Mouse (Mus musculus) Patski (cell line): ENCODE measurements around the gene Grcc10. TPM values are rescaled to one million over a fixed set of nuclear protein-coding genes. Genes with fewer than 3 reads are reported as not detected.

Experiments
- ATAC-seq: fragments of 100-300 bp; one replicate; pipeline ENCODE4 v1.8.0; 2021
- CTCF ChIA-PET: fragments of 350-600 bp; sonication (Branson Sonifier 250); formaldehyde crosslinking; loops from one replicate; lab custom pipeline; 2022; ENCODE audit warnings: inconsistent platforms; lab: Charles Lee
- POLR2A ChIA-PET: fragments of 350-600 bp; sonication (Branson Sonifier 250); formaldehyde crosslinking; loops from one replicate; lab custom pipeline; 2022; ENCODE audit warnings: antibody characterized with exemption, inconsistent platforms; lab: Charles Lee
- DNase-seq: peaks from one replicate; pipeline ENCODE4 v3.0.0-alpha.2; 2011; ENCODE audit warnings: low read depth, low spot score
- H3K27me3 ChIP-seq: fragments of 371-371 bp; one replicate; pipeline ENCODE4 v1.5.1; 2021
- CTCF ChIP-seq: fragments of 100-300 bp; IDR thresholded peaks from one replicate; pipeline ENCODE4 v1.5.1; 2021
- in situ Hi-C: fragments of 300-500 bp; cut with MboI; formaldehyde crosslinking; loops from 3 replicates; pipeline ENCODE4 v1.11.1; 2018; ENCODE audit warnings: low pct_unique_long_range_greater_than_20kb, mixed read lengths
- polyA plus RNA-seq: library from polyadenylated mRNA; unstranded; gene quantifications from one replicate; pipeline ENCODE4 v1.2.3, GENCODE M21; 2021

Gene Grcc10
- polyA plus RNA-seq, 1 experiment from 2014 or later: 270 TPM

- no peaks in the 10 kb centered on the region for H3K27me3 ChIP-seq
- in situ Hi-C loops: no loop called here
- ATAC-seq (no peak), DNase-seq (no peak)
- ChIA-PET CTCF (interaction anchor here (1.0 to 2.1 kb wide), 4 partner anchors 7 to 58 kb away, joined by 3 to 6 read pairs (median 4); no protein-coding TSS in a partner anchor), POLR2A (interaction anchor here (2.1 kb wide), 1 partner anchor 17 kb away, joined by 6 read pairs; no protein-coding TSS in a partner anchor)
- no peak for TF ChIP-seq CTCF
Observed at GRCm38 (mm10) chr6:124698751-124699150, 42.4 kb downstream of the Grcc10 start.

DNA sequence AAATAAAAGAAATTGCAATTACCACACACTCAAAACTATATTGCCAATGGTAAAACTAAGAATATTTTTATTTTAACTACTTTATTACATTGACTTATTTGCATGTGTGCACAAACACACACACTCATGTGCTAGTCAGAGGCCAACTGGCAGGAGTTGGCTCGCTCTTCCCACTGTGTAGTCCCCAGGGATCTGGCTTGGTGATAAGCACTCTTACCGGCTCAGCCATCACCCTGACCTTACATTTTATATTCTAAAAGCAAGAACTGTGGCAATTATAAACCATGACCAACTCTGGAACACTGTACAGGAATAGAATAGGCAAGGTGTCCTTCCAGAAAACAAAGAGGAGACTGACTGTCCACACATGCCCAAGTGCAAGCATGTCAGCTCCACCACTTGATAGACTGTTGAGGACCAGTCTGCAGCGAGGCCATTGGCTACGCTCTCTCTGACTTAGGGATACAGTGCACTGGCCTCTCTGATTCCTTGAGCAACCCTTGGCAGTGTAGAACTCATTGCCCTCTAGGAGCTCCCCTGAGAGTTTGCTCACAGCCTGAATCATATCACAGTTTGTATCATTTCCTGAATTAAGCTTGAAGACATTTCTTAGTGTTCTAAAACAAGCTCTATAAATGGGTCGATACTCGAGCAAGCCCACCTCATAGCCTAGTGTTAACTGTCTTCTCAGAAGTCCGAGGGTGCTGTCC, 44.6 kb downstream of the Grcc10 start:
- ChIA-PET CTCF (interaction anchor here (0.9 kb wide), 1 partner anchor 9 kb away, joined by 4 read pairs; no protein-coding TSS in a partner anchor), POLR2A (no interaction called here)
- no peaks in the 10 kb centered on the region for H3K27me3 ChIP-seq
- no peak for ATAC-seq
- no peak for TF ChIP-seq CTCF
- in situ Hi-C loops: no loop called here
- no peak for DNase-seq

DNA sequence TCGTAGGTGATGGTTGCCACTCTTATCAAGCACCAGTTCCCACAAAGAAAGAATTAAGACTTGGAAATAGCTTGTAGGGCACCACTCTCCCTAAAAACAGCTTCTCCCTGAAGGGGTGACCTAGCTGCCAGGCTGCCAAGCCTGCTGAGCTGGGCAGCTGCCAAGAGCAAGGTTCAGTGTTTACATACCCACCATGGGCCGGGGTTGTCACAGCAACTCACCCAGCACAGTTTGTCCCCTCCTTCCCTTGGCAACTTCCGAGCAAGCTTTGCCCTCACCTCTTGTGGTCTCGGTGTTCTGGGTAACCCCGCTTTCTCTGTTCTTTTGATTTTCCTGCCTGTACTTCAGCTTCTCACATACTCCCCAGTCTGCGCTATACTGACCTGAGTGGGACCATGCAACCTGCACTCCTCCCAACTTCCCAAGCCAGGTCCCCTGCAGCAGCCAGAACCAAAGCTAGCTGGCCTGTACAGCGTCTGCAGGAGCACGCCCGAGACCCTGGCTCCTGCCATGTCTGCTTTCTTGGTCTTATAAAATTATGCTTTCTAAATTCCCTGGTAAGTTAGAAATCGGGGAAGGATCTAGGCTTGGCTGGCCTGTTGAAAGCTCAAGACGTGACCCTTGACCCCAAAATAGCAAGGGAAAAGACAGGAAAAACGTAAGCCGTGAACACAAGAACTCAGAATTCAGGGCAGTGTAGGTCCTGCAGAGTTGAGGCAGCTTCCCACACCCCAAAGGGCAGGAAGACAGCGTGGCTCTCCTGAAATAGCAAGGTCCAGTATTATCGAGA, 46.8 kb downstream of the Grcc10 start:
- ATAC-seq: peak; percentile 80
- in situ Hi-C loops: no loop called here
- ChIA-PET CTCF (interaction anchor here (0.8 to 4.5 kb wide), 13 partner anchors 8 to 65 kb away, joined by 3 to 32 read pairs (median 3); partner anchors contain the start of genes Emg1, Lpcat3 and Phb2), POLR2A (interaction anchor here (0.6 to 1.6 kb wide), 6 partner anchors 10 to 118 kb away, joined by 3 to 7 read pairs (median 6); no protein-coding TSS in a partner anchor)
- peak; percentile 81 for DNase-seq
- no peak for TF ChIP-seq CTCF
- no peaks in the 10 kb centered on the region for H3K27me3 ChIP-seq

DNA sequence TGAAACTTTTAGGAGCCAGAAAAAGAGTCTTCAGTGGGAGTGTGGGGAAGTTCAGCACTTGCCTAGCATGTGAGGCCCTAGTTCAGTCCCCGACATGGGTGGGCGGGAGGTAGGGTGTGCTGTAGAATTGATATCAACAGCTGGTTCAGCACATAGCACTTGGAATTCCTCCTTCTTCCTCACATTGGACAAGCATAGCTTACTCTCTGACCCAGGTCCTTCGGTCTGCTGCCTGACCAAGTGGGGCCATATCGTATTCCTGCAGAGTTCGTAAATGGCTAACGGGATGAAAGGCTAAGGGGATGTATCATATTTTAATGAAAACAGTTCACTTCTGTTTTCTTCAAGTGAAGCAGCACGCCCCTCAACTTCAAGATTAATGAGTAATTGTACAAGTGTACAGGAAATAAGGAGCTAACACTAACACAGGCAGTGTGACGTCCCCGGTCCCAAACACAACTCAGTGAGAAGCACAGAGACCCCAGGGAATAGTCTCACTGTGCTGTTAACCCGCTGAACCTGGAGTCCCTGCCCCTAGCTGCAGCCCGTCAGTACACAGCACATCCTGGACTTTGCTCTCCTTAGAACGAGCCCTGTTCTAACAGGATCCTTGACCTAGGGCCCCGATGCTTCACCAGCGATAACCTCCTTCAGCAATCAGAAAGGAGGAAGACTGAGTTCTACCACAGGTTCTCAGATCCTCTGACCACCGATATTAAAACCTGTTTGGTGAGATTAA, 47.8 kb downstream of the Grcc10 start:
- H3K27me3 ChIP-seq: no peaks in the 10 kb centered on the region
- ATAC-seq (no peak), DNase-seq (no peak)
- ChIA-PET CTCF (interaction anchor here (0.8 to 4.5 kb wide), 10 partner anchors 9 to 66 kb away, joined by 3 to 32 read pairs (median 4); partner anchors contain the start of gene Lpcat3), POLR2A (interaction anchor here (0.8 to 1.6 kb wide), 5 partner anchors 9 to 113 kb away, joined by 3 to 7 read pairs (median 6); no protein-coding TSS in a partner anchor)
- TF ChIP-seq CTCF: no peak
- in situ Hi-C loops: no loop called here

GRCm38 (mm10) chr6:124690517-124690916, 50.7 kb downstream of the Grcc10 start:
- no peak for ATAC-seq
- CTCF ChIA-PET: interaction anchor here (1.9 kb wide), 1 partner anchor 9 kb away, joined by 6 read pairs; no protein-coding TSS in a partner anchor
- in situ Hi-C loops: no loop called here
- DNase-seq: no peak
- POLR2A ChIA-PET: interaction anchor here (0.7 kb wide), 1 partner anchor 33 kb away, joined by 3 read pairs; no protein-coding TSS in a partner anchor
- H3K27me3 ChIP-seq: no peaks in the 10 kb centered on the region
- no peak for TF ChIP-seq CTCF

Other genes with a start within 250 kb of the Grcc10 start
- gene C1rl, start 248.3 kb downstream of the Grcc10 start, polyA plus RNA-seq: 20.3 TPM
- gene C1ra, start 229.0 kb downstream of the Grcc10 start, polyA plus RNA-seq: 59.0 TPM
- 60.3 TPM for gene C1s1, start 199.0 kb downstream of the Grcc10 start, polyA plus RNA-seq
- 7.9 TPM for gene C1rb, start 171.1 kb downstream of the Grcc10 start, polyA plus RNA-seq
- 6.1 TPM for gene C1s2, start 105.3 kb downstream of the Grcc10 start, polyA plus RNA-seq
- 107 TPM for gene Lpcat3, start 78.3 kb downstream of the Grcc10 start, polyA plus RNA-seq
- gene Emg1, start 29.2 kb downstream of the Grcc10 start, polyA plus RNA-seq: 100 TPM
- 275 TPM for gene Phb2, start 29.0 kb downstream of the Grcc10 start, polyA plus RNA-seq
- gene Ptpn6, start 2.7 kb downstream of the Grcc10 start, polyA plus RNA-seq: 1.5 TPM
- gene Gm45234, start 14.6 kb upstream of the Grcc10 start, polyA plus RNA-seq: 0.82 TPM
- 100.0 TPM for gene Atn1, start 15.2 kb upstream of the Grcc10 start, polyA plus RNA-seq
- gene Eno2, start 28.3 kb upstream of the Grcc10 start, polyA plus RNA-seq: 25.8 TPM
- not detected for gene Lrrc23, start 38.4 kb upstream of the Grcc10 start, polyA plus RNA-seq
- gene Spsb2, start 67.3 kb upstream of the Grcc10 start, polyA plus RNA-seq: 23.6 TPM
- gene Tpi1, start 72.9 kb upstream of the Grcc10 start, polyA plus RNA-seq: 1,211 TPM
- gene Usp5, start 88.1 kb upstream of the Grcc10 start, polyA plus RNA-seq: 130 TPM
- gene Cdca3, start 88.2 kb upstream of the Grcc10 start, polyA plus RNA-seq: 66.3 TPM
- 0.09 TPM for gene Gnb3, start 98.9 kb upstream of the Grcc10 start, polyA plus RNA-seq
- gene P3h3, start 116.4 kb upstream of the Grcc10 start, polyA plus RNA-seq: 15.1 TPM
- gene Gpr162, start 122.6 kb upstream of the Grcc10 start, polyA plus RNA-seq: 10.3 TPM
- not detected for gene Cd4, start 146.8 kb upstream of the Grcc10 start, polyA plus RNA-seq
- gene Lag3, start 170.3 kb upstream of the Grcc10 start, polyA plus RNA-seq: 0.49 TPM
- gene Ptms, start 178.7 kb upstream of the Grcc10 start, polyA plus RNA-seq: 850 TPM
- 442 TPM for gene Mlf2, start 190.0 kb upstream of the Grcc10 start, polyA plus RNA-seq
- 153 TPM for gene Cops7a, start 224.2 kb upstream of the Grcc10 start, polyA plus RNA-seq